In genomic region chr8:26594369-26594920, GRCm38 (mm10) we compare ENCODE assay signal across 25 mouse cellular contexts.
DNase-seq lines count a peak whose midpoint lies in the region; ATAC-seq lines count a peak whose summit lies in the region.
"Had no signal": no experiment of that assay in that cellular context is flagged by ENCODE, and none has a peak within 500 bp of the region (broad histone marks: within the 10 kb centered on the region; RNA-seq: fewer than 3 reads in every experiment).

No protein-coding gene starts in this region.

- DNase-seq in heart, adult 11 months = peak; percentile 5
- DNase-seq in heart, postnatal 4 days = no peak
- DNase-seq in kidney, postnatal 4 days = peak; percentile 6 to 29
- DNase-seq in kidney, postnatal 25 days = no peak
- DNase-seq in embryo, embryonic 9.5 days (ENCODE audit: extremely low spot score) = peak; percentile 36
- DNase-seq in gastrocnemius, postnatal 25 days = no peak
- no peak for DNase-seq in heart, adult 18-20 months
- DNase-seq: adrenal gland, postnatal 36 days; cerebellum, adult 11-12 months; heart, postnatal 10 days; layer of hippocampus, postnatal 36 days; liver; thymus, adult 2 months; thymus, postnatal 4 days had no signal

- peaks cover 47% of the 10 kb centered on the region for H3K27me3 ChIP-seq in limb, embryonic 12.5 days
- H3K27me3 ChIP-seq: CH12.LX; embryonic facial prominence, embryonic 12.5 days; heart, embryonic 12.5 days; hindbrain, embryonic 12.5 days; liver, embryonic 15.5 days; lung, embryonic 15.5 days; megakaryocyte, embryonic 14.5 days had no signal

- peaks cover 52% of the 10 kb centered on the region for H3K4me1 ChIP-seq in limb, embryonic 12.5 days (replicated peaks)
- H3K4me1 ChIP-seq: embryonic facial prominence, embryonic 12.5 days; heart, embryonic 12.5 days; liver, embryonic 15.5 days; lung, embryonic 15.5 days; megakaryocyte, embryonic 14.5 days had no signal

- no peak overlapping the region for H3K27ac ChIP-seq in limb, embryonic 12.5 days
- H3K27ac ChIP-seq: embryonic facial prominence, embryonic 12.5 days; liver, embryonic 15.5 days; lung, embryonic 15.5 days; stomach, postnatal 0 days had no signal

- H3K4me3 ChIP-seq in limb, embryonic 12.5 days (replicated peaks) = no peak overlapping the region
- H3K4me3 ChIP-seq: embryonic facial prominence, embryonic 12.5 days; heart, embryonic 12.5 days; hindbrain, embryonic 12.5 days; liver, embryonic 15.5 days; lung, embryonic 15.5 days; megakaryocyte, embryonic 14.5 days had no signal

- WGBS in limb, embryonic 12.5 days = 30% methylated on average over 11 of the region's 11 CpGs

- no peak overlapping the region for H3K9ac ChIP-seq in limb, embryonic 12.5 days (replicated peaks)
- H3K9ac ChIP-seq: embryonic facial prominence, embryonic 12.5 days; heart, embryonic 12.5 days; hindbrain, embryonic 12.5 days; liver, embryonic 15.5 days; lung, embryonic 15.5 days had no signal

- no peaks in the 10 kb centered on the region for H3K9me3 ChIP-seq in limb, embryonic 12.5 days
- H3K9me3 ChIP-seq: embryonic facial prominence, embryonic 12.5 days; G1E; heart, embryonic 12.5 days; hindbrain, embryonic 12.5 days; liver, embryonic 15.5 days; lung, embryonic 15.5 days had no signal

- peak overlapping the region; percentile 46; the same call in 1 of the 2 replicates for H3K4me2 ChIP-seq in limb, embryonic 12.5 days
- H3K4me2 ChIP-seq: embryonic facial prominence, embryonic 12.5 days; heart, embryonic 12.5 days; hindbrain, embryonic 12.5 days; liver, embryonic 15.5 days; lung, embryonic 15.5 days had no signal

- H3K36me3 ChIP-seq in limb, embryonic 12.5 days = no peaks in the 10 kb centered on the region
- H3K36me3 ChIP-seq: embryonic facial prominence, embryonic 12.5 days; G1E; heart, embryonic 12.5 days; hindbrain, embryonic 12.5 days; liver, embryonic 15.5 days; lung, embryonic 15.5 days had no signal

- ATAC-seq in limb, embryonic 12.5 days (ENCODE audit: insufficient number of reproducible peaks, insufficient read depth, low FRiP score, low TSS enrichment, low read depth) = no peak
- ATAC-seq: Patski had no signal

Comparison
In these comparisons a context has a peak if more than half of its experiments do, and no peak if none do; other contexts are left out.
1. DNase-seq: peak in heart, adult 11 months (single experiment), kidney, postnatal 4 days (2 of 2) and embryo, embryonic 9.5 days (single experiment); none in heart, postnatal 4 days (single experiment), kidney, postnatal 25 days (0 of 2), gastrocnemius, postnatal 25 days (single experiment) and heart, adult 18-20 months (0 of 2).